Mouse (Mus musculus) cortical plate, adult 2 months (tissue): ENCODE data around the gene Pam. TPM values are rescaled to one million over a fixed set of nuclear protein-coding genes. Genes with fewer than 3 reads are reported as not detected.
A peak's percentile ranks its signal among the peaks of the same experiment; 100 is the strongest.

Experiments used
- H3K27ac ChIP-seq: fragments of 200-500 bp; 2 replicates; pipeline ENCODE4 v1.5.1; 2012; ENCODE audit warnings: low read length, control low read depth, inconsistent platforms; ENCODE audit not compliant: insufficient read depth
- H3K4me1 ChIP-seq: fragments of 200-500 bp; 2 replicates; pipeline ENCODE4 v1.6.1; 2011; ENCODE audit warnings: low read length; ENCODE audit not compliant: control insufficient read depth, insufficient read depth
- H3K4me3 ChIP-seq: fragments of 200-500 bp; 2 replicates; pipeline ENCODE4 v1.5.1; 2011; ENCODE audit warnings: mild to moderate bottlenecking, low read length, control low read depth; ENCODE audit not compliant: insufficient read depth
- CTCF ChIP-seq: fragments of 200-500 bp; IDR thresholded peaks from 2 replicates; pipeline ENCODE4 v1.5.1; 2011; ENCODE audit warnings: mild to moderate bottlenecking, control low read depth, low read length; ENCODE audit not compliant: insufficient read depth; ENCODE audit errors: extremely low read depth
- POLR2A ChIP-seq: fragments of 200-500 bp; IDR thresholded peaks from 2 replicates; pipeline ENCODE4 v1.6.1; 2011; ENCODE audit warnings: mild to moderate bottlenecking, low read length, control low read depth; ENCODE audit not compliant: insufficient read depth; ENCODE audit errors: extremely low read depth
- polyA plus RNA-seq: library from polyadenylated mRNA; depleted of rRNA; stranded (reverse); fragments of >200 nt; gene quantifications from 2 replicates; pipeline ENCODE4 v1.2.3, GENCODE M21; 2012

Pam gene
- polyA plus RNA-seq, 1 experiment, result 99.2 TPM

- H3K4me1 ChIP-seq, result no peaks in the 10 kb centered on the region
- H3K4me3 ChIP-seq, result no peak overlapping the region
- no peak for TF ChIP-seq CTCF
- TF ChIP-seq POLR2A, result no peak
- no peak overlapping the region for H3K27ac ChIP-seq
These were observed 309.6 kb downstream of the Pam start for GRCm38 (mm10) chr1:97785685-97786393.

- no peak for TF ChIP-seq POLR2A
- TF ChIP-seq CTCF, result peak; percentile 15; the same call in 1 of the 2 replicates
- Histone ChIP-seq H3K4me1 (no peaks in the 10 kb centered on the region), H3K27ac (no peak overlapping the region), H3K4me3 (no peak overlapping the region)
These were observed 310.5 kb downstream of the Pam start for GRCm38 (mm10) chr1:97784928-97785327.

GRCm38 (mm10) chr1:97781674-97782073 is 313.8 kb downstream of the Pam start:
- Histone ChIP-seq H3K4me3 (no peak overlapping the region), H3K4me1 (no peaks in the 10 kb centered on the region), H3K27ac (no peak overlapping the region)
- TF ChIP-seq CTCF (no peak), POLR2A (no peak)

- H3K4me1 ChIP-seq, result peaks cover 2% of the 10 kb centered on the region; the same call in 1 of the 2 replicates
- no peak overlapping the region for H3K27ac ChIP-seq
- H3K4me3 ChIP-seq, result no peak overlapping the region
- no peak for TF ChIP-seq CTCF
- TF ChIP-seq POLR2A, result no peak
These were observed 321.5 kb downstream of the Pam start for GRCm38 (mm10) chr1:97773973-97774372.

- peaks cover 2% of the 10 kb centered on the region; the same call in 1 of the 2 replicates for H3K4me1 ChIP-seq
- H3K4me3 ChIP-seq, result no peak overlapping the region
- no peak overlapping the region for H3K27ac ChIP-seq
- TF ChIP-seq CTCF, result no peak
- no peak for TF ChIP-seq POLR2A
These were observed 322.1 kb downstream of the Pam start for GRCm38 (mm10) chr1:97773362-97773761.

- no peak overlapping the region for H3K27ac ChIP-seq
- TF ChIP-seq POLR2A (no peak), CTCF (no peak)
- H3K4me1 ChIP-seq, result peaks cover 2% of the 10 kb centered on the region; the same call in 1 of the 2 replicates
- H3K4me3 ChIP-seq, result no peak overlapping the region; the same call in 1 of the 2 replicates
These were observed 323.7 kb downstream of the Pam start for GRCm38 (mm10) chr1:97771727-97772126.

GRCm38 (mm10) chr1:97771118-97771517 is 324.3 kb downstream of the Pam start:
- TF ChIP-seq CTCF (no peak), POLR2A (no peak)
- Histone ChIP-seq H3K27ac (no peak overlapping the region), H3K4me3 (peak overlapping the region; percentile 94; the same call in 1 of the 2 replicates), H3K4me1 (peaks cover 2% of the 10 kb centered on the region; the same call in 1 of the 2 replicates)

- H3K4me1 ChIP-seq, result peaks cover 2% of the 10 kb centered on the region; the same call in 1 of the 2 replicates
- peak within 1 kb of the TSS; percentile 94 for H3K4me3 ChIP-seq
- TF ChIP-seq POLR2A (peak; percentile 52; the same call in 1 of the 2 replicates), CTCF (peak; percentile 27; the same call in 1 of the 2 replicates)
- peak within 1 kb of the TSS; percentile 87 for H3K27ac ChIP-seq
These were observed 325.3 kb downstream of the Pam start, which contains the start of the genes Gin1 and Ppip5k2 for GRCm38 (mm10) chr1:97769904-97770753. Gene Gin1, plus strand, starts transcription at chr1:97770172. Gene Ppip5k2, minus strand, starts transcription at chr1:97770411.

GRCm38 (mm10) chr1:97769294-97769903 is 326.0 kb downstream of the Pam start:
- TF ChIP-seq CTCF (no peak), POLR2A (no peak)
- Histone ChIP-seq H3K4me3 (peak overlapping the region; percentile 94), H3K4me1 (peaks cover 2% of the 10 kb centered on the region; the same call in 1 of the 2 replicates), H3K27ac (peak overlapping the region; percentile 20; the same call in 1 of the 2 replicates)
